Mouse (Mus musculus): ENCODE data around the gene St3gal2. TPM values are rescaled to one million over a fixed set of nuclear protein-coding genes. Genes with fewer than 3 reads are reported as not detected.
A peak's percentile ranks its signal among the peaks of the same experiment; 100 is the strongest.
"Not testable (repeated sequence)": the region's sequence is repeated elsewhere in the genome, so short reads cannot be mapped to it uniquely, and the experiment has no call there.

St3gal2 gene
- polyA plus RNA-seq, 1 experiment = 57.8 TPM

DNA sequence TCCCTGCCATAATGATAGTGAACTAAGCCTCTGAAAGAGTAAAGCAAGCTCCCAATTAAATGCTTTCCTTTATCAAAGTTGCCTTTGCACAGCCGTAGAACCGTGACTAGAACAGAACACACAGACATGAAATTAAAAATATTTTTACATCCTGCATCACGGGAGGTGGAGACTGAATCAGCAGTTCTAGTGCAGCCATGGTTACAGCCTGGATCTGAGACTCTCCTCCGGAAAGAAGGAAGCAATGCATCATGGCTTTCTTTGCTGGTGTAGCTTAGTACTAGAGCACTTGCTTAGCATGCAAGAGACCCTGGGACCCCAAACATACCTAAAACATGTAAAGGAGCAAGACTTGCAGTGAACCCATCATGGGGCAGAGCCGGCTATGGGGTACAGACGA is 14.3 kb upstream of the St3gal2 start:
- no peaks in the 10 kb centered on the region for H3K4me1 ChIP-seq (ENCODE audit: control insufficient read depth, insufficient read depth, low read length)
- no peak for TF ChIP-seq CTCF (IDR thresholded peaks at IDR 0.05; ENCODE audit: extremely low read depth, insufficient read depth, low read length)
- TF ChIP-seq POLR2A (IDR thresholded peaks at IDR 0.05; ENCODE audit: extremely low read depth, insufficient read depth, low read length) = no peak
- no peak overlapping the region for H3K4me3 ChIP-seq (ENCODE audit: insufficient read depth, low read length)
- H3K27ac ChIP-seq (ENCODE audit: insufficient read depth, low read length) = no peak overlapping the region

DNA sequence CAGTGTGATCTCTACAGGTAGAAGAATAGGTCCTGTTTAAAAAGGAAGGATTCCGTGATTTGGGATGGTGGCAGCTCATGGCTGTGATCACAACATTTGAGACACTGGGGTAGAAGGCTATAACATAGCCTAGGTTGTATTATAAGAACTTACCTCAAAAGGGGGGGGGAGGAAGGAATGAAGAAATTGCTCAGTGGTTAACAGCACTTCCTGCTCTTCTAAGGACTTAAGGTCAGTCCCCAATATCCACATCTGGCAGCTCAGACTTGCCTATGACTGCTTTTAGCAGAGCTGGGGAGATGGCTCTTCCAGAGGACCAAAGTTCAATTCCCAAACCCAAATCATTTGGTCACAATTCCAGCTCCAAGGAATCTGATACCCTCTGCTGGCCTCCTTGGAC is 13.0 kb upstream of the St3gal2 start:
- TF ChIP-seq CTCF (IDR thresholded peaks at IDR 0.05; ENCODE audit: extremely low read depth, insufficient read depth, low read length) = no peak
- no peak for TF ChIP-seq POLR2A (IDR thresholded peaks at IDR 0.05; ENCODE audit: extremely low read depth, insufficient read depth, low read length)
- Histone ChIP-seq H3K4me1 (ENCODE audit: control insufficient read depth, insufficient read depth, low read length) (no peaks in the 10 kb centered on the region), H3K27ac (ENCODE audit: insufficient read depth, low read length) (no peak overlapping the region), H3K4me3 (ENCODE audit: insufficient read depth, low read length) (no peak overlapping the region)

DNA sequence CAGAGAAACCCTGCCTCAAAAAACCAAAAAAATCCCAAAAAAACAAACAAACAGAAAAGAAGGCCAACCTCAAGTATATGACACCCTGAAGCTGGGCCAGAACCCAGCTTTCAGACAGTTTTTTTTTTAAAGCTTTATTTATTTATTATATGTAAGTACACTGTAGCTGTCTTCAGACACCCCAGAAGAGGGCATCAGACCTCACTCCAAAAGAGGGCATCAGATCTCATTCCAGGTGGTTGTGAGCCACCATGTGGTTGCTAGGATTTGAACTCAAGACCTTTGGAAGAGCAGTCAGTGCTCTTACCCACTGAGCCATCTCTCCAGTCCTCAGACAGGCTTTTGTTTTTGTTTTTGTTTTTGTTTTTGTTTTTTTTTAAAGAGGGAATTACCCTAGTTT is 9.9 kb upstream of the St3gal2 start:
- H3K27ac ChIP-seq (ENCODE audit: insufficient read depth, low read length); H3K4me1 ChIP-seq (ENCODE audit: control insufficient read depth, insufficient read depth, low read length): not testable (repeated sequence)

DNA sequence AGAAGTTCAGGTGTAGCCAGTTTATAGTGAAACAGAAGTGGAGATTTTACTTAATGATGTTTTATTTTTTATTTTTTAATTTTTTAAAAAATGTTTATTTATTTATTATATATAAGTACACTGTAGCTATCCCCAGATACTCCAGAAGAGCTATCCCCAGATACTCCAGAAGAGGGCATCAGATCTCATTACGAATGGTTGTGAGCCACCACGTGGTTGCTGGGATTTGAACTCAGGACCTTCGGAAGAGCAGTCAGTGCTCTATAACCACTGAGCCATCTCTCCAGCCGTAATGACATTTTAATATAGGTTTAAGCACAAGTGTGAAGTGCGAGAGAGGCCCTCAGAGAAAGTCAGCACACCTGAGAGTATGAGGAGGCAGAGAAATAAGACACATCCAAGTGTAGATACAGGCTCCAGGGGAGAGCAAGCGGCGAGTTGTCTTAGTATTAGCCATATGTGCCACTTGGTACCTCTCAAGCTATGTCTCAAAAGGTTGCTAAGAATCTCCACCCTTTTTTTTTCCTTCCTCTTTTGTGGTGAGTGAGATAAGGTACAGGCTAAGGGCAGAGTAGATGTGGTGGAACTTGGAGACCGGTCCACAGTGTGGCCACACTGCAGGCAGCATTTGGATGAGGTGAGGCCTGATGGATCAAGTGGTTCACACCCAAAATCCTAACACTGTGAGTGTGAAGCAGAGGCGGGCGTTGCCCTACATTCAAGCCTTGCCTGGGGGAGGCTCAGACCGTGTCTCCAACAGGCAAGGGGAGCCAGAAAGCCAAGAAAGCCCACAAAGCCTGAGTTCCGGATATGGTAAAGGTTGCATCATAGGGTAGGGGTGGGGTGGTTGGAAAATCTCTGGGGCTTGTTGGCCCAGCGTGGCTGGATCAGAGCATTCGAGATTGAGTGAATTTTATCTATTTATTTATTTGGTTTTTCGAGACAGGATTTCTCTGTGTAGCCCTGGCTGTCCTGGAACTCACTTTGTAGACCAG is 7.8 kb upstream of the St3gal2 start:
- TF ChIP-seq CTCF (IDR thresholded peaks at IDR 0.05; ENCODE audit: extremely low read depth, insufficient read depth, low read length) = no peak
- TF ChIP-seq POLR2A (IDR thresholded peaks at IDR 0.05; ENCODE audit: extremely low read depth, insufficient read depth, low read length) = no peak
- no peaks in the 10 kb centered on the region for H3K4me1 ChIP-seq (ENCODE audit: control insufficient read depth, insufficient read depth, low read length)
- no peak overlapping the region for H3K27ac ChIP-seq (ENCODE audit: insufficient read depth, low read length)
- H3K4me3 ChIP-seq (ENCODE audit: insufficient read depth, low read length) = no peak overlapping the region

More for the DNA sequence above, 9.9 kb upstream of the St3gal2 start:
- not testable (repeated sequence) for H3K4me3 ChIP-seq (ENCODE audit: insufficient read depth, low read length)

DNA sequence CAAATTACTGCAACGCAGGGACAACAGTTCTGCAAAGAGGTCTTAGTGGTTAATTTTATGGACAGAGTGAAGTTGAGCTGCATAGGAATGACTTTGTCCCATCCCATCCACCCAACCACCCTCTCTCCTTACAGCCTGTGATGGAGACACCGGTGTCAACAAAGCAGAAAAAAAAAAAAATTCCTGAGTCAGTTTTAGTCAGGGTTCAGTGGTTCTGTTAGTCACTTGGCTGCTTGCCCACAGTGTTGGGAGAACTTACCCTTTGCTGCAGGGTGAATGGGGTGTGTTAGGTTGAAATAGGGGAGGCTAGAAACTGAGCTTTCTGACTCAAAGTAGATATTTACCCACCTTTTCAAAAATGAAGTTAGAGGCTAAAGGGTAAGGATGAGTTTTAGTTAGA is 2.3 kb upstream of the St3gal2 start:
- Histone ChIP-seq H3K4me3 (ENCODE audit: insufficient read depth, low read length) (no peak overlapping the region), H3K4me1 (ENCODE audit: control insufficient read depth, insufficient read depth, low read length) (peaks cover 1% of the 10 kb centered on the region; the same call in 1 of the 2 replicates), H3K27ac (ENCODE audit: insufficient read depth, low read length) (no peak overlapping the region)
- TF ChIP-seq CTCF (IDR thresholded peaks at IDR 0.05; ENCODE audit: extremely low read depth, insufficient read depth, low read length) = no peak
- TF ChIP-seq POLR2A (IDR thresholded peaks at IDR 0.05; ENCODE audit: extremely low read depth, insufficient read depth, low read length) = no peak

DNA sequence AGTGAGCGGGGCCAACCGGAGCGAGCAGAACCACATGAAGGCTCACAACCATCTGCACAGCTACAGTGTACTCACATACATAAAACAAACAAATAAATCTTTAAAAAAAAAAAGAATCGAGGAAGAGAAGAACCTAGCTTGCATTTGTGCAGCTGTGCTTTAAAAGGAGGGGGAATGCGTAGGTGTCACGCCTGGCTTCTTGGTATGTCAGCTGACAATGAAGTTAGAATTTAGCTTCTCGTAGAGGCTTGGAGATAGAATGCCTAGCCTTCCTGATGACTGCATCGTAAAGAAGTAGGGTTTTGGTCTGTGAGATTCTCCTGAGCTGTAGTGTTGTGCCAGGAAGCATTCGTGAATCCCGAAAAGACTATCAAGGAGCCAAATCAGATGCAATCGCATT is 1.7 kb upstream of the St3gal2 start:
- no peak overlapping the region for H3K27ac ChIP-seq (ENCODE audit: insufficient read depth, low read length)
- peaks cover 1% of the 10 kb centered on the region; the same call in 1 of the 2 replicates for H3K4me1 ChIP-seq (ENCODE audit: control insufficient read depth, insufficient read depth, low read length)
- no peak overlapping the region for H3K4me3 ChIP-seq (ENCODE audit: insufficient read depth, low read length)
- no peak for TF ChIP-seq POLR2A (IDR thresholded peaks at IDR 0.05; ENCODE audit: extremely low read depth, insufficient read depth, low read length)

DNA sequence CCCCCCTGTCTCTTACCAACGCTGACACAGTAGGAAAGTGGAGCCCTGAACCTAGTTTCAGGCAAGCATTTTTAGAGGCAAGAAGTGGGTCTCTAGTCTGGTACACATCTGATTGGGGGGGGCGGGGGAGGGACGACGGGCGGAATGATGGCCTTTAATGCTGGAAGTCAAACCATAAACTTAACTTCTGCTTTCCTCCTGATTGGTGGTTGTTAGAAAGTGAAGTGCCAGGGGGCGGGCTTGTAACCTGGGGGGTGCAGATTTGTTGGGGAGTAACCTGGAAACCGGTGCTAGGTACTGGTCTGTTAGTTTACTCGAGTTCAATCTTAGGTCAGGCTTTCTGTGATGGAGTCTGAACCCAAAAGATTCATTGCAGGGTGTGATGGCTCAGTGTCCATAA is 1.3 kb upstream of the St3gal2 start:
- no peak overlapping the region for H3K4me3 ChIP-seq (ENCODE audit: insufficient read depth, low read length)
- TF ChIP-seq POLR2A (IDR thresholded peaks at IDR 0.05; ENCODE audit: extremely low read depth, insufficient read depth, low read length) (no peak), CTCF (IDR thresholded peaks at IDR 0.05; ENCODE audit: extremely low read depth, insufficient read depth, low read length) (no peak)
- peaks cover 1% of the 10 kb centered on the region; the same call in 1 of the 2 replicates for H3K4me1 ChIP-seq (ENCODE audit: control insufficient read depth, insufficient read depth, low read length)
- H3K27ac ChIP-seq (ENCODE audit: insufficient read depth, low read length) = no peak overlapping the region

DNA sequence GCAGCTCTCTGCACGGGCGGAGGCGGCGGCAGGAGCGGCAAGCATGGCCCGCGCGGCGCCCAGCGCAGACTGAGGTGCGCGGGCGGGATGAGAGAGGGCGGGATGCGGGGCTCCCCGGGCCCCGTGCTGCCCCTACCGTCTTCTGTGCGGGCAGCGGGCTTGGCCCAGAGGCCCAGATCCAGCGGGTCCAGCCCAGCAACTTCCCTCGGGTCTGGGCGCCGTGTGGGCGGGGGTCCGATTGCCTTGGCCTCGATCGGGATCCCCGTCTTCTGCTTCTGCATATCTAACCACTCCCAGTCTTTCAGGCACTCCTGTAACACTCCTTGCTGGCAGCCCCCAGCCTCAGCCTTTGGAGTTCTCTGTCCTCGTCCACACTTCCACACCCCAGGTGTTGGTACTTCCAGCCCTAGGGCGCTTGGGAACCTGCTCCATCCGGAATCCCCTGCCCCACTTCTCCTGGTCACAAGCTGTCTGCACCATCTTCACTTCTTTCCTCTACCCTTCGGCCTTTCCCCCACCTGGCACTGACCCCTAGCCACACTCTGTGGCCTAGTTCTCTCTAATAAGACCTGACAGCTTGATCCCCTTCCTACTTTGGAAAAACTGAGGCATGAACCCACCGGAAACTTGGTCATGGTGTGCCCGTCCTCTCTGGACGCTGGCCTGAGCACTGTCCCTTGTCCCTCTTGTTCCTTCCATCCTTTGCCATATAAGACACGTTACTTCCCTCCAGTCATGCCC is 480 bp downstream of the St3gal2 start:
- H3K4me1 ChIP-seq (ENCODE audit: control insufficient read depth, insufficient read depth, low read length) = peaks cover 1% of the 10 kb centered on the region; the same call in 1 of the 2 replicates
- peak overlapping the region; percentile 82 for H3K27ac ChIP-seq (ENCODE audit: insufficient read depth, low read length)
- H3K4me3 ChIP-seq (ENCODE audit: insufficient read depth, low read length) = peak overlapping the region; percentile 83
- TF ChIP-seq POLR2A (IDR thresholded peaks at IDR 0.05; ENCODE audit: extremely low read depth, insufficient read depth, low read length) (no peak), CTCF (IDR thresholded peaks at IDR 0.05; ENCODE audit: extremely low read depth, insufficient read depth, low read length) (no peak)

DNA sequence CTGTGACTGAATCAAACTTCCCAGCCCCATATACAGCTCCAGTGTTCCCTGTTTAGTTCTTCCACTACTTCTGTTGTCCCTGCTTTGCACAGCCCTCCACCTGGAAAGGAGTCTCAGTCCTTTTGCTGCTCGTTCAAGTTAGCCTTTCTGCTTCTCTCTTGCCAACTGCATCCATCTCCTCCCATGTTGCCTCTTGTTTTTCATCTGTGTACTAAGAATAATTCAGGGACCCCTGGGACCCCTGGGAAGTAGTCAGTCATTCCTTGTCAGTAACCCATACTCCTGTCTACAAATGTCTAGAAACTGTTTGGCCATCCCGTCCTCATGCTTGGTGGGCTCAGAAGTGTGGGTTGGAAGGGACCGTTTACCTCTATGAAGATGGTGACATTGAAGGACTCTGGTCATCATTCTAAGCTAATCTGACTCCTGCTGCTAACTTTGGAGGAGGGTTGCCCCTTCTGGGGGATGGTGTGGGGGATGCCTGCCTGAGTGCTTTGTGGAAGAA is 1.1 kb downstream of the St3gal2 start:
- H3K27ac ChIP-seq (ENCODE audit: insufficient read depth, low read length) = no peak overlapping the region
- H3K4me1 ChIP-seq (ENCODE audit: control insufficient read depth, insufficient read depth, low read length) = peaks cover 1% of the 10 kb centered on the region; the same call in 1 of the 2 replicates
- TF ChIP-seq CTCF (IDR thresholded peaks at IDR 0.05; ENCODE audit: extremely low read depth, insufficient read depth, low read length) (no peak), POLR2A (IDR thresholded peaks at IDR 0.05; ENCODE audit: extremely low read depth, insufficient read depth, low read length) (no peak)
- peak overlapping the region; percentile 83 for H3K4me3 ChIP-seq (ENCODE audit: insufficient read depth, low read length)

All from cortical plate, adult 2 months (tissue).